Mouse (Mus musculus): Measurements from ENCODE around the gene Fars2. TPM values are rescaled to one million over a fixed set of nuclear protein-coding genes. Genes with fewer than 3 reads are reported as not detected.

The Fars2 gene
- polyA plus RNA-seq, 1 experiment, result 34.9 TPM

GRCm38 (mm10) chr13:36314860-36315800, 197.9 kb downstream of the Fars2 start:
- Histone ChIP-seq H3K4me1 (ENCODE audit: control insufficient read depth, insufficient read depth, low read length) (peaks cover 10% of the 10 kb centered on the region), H3K4me3 (replicated peaks; ENCODE audit: extremely low read depth, low read depth, low read length) (no peak overlapping the region)
- 89% methylated on average over 10 of the region's 10 CpGs for whole genome bisulfite sequencing
- no peak for DNase-seq
- TF ChIP-seq POLR2A (IDR thresholded peaks at IDR 0.05; ENCODE audit: borderline replicate concordance, extremely low read depth, low read depth, low read length) (no peak), CTCF (IDR thresholded peaks at IDR 0.05; ENCODE audit: insufficient read depth, low read length) (no peak)

GRCm38 (mm10) chr13:36317824-36318223, 200.6 kb downstream of the Fars2 start:
- WGBS, result 87% methylated on average over 3 of the region's 3 CpGs
- TF ChIP-seq CTCF (IDR thresholded peaks at IDR 0.05; ENCODE audit: insufficient read depth, low read length) (no peak), POLR2A (IDR thresholded peaks at IDR 0.05; ENCODE audit: borderline replicate concordance, extremely low read depth, low read depth, low read length) (no peak)

GRCm38 (mm10) chr13:36324624-36325023, 207.4 kb downstream of the Fars2 start:
- WGBS, result 61% methylated on average over 2 of the region's 2 CpGs
- DNase-seq, result no peak
- H3K4me1 ChIP-seq (ENCODE audit: control insufficient read depth, insufficient read depth, low read length), result 0 out of 2 replicates have a peak, but pooled peaks cover 2% of the 10 kb centered on the region
- H3K4me3 ChIP-seq (replicated peaks; ENCODE audit: extremely low read depth, low read depth, low read length), result no peak overlapping the region
- TF ChIP-seq CTCF (IDR thresholded peaks at IDR 0.05; ENCODE audit: insufficient read depth, low read length) (no peak), POLR2A (IDR thresholded peaks at IDR 0.05; ENCODE audit: borderline replicate concordance, extremely low read depth, low read depth, low read length) (no peak)

More at GRCm38 (mm10) chr13:36317824-36318223, 200.6 kb downstream of the Fars2 start:
- no peak for DNase-seq
- Histone ChIP-seq H3K4me3 (replicated peaks; ENCODE audit: extremely low read depth, low read depth, low read length) (no peak overlapping the region), H3K4me1 (ENCODE audit: control insufficient read depth, insufficient read depth, low read length) (peaks cover 10% of the 10 kb centered on the region)

- TF ChIP-seq CTCF (IDR thresholded peaks at IDR 0.05; ENCODE audit: insufficient read depth, low read length) (no peak), POLR2A (IDR thresholded peaks at IDR 0.05; ENCODE audit: borderline replicate concordance, extremely low read depth, low read depth, low read length) (no peak)
- 60% methylated on average over 3 of the region's 3 CpGs for WGBS
- no peak for DNase-seq
- 0 out of 2 replicates have a peak, but pooled peaks cover 2% of the 10 kb centered on the region for H3K4me1 ChIP-seq (ENCODE audit: control insufficient read depth, insufficient read depth, low read length)
- H3K4me3 ChIP-seq (replicated peaks; ENCODE audit: extremely low read depth, low read depth, low read length), result no peak overlapping the region
These were observed 209.3 kb downstream of the Fars2 start for GRCm38 (mm10) chr13:36326539-36326938.

DNA sequence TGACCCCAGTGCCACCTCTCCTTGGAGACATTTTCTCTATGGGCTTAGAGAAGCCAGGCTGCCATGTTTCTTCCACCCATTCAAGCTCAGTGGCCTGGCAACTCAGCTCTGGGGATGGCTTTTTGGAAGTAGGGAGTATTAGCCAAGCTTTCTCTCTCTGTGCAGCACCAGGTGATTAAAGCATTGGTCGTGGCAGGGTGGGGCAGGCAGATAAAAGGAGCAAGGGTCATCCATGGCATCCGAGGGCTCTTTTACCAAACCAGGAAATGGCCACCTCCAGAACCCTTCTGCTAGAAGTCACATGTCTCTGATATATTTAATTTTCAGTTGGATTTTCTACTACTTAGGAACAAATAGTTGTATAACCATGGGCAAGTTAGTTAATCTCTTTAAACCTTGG, 212.7 kb downstream of the Fars2 start:
- TF ChIP-seq CTCF (IDR thresholded peaks at IDR 0.05; ENCODE audit: insufficient read depth, low read length) (no peak), POLR2A (IDR thresholded peaks at IDR 0.05; ENCODE audit: borderline replicate concordance, extremely low read depth, low read depth, low read length) (no peak)
- no peak for DNase-seq
- 0 out of 2 replicates have a peak, but pooled peaks cover under 1% of the 10 kb centered on the region for H3K4me1 ChIP-seq (ENCODE audit: control insufficient read depth, insufficient read depth, low read length)
- 60% methylated on average over 2 of the region's 2 CpGs for WGBS
- no peak overlapping the region for H3K4me3 ChIP-seq (replicated peaks; ENCODE audit: extremely low read depth, low read depth, low read length)

GRCm38 (mm10) chr13:36330542-36330941, 213.3 kb downstream of the Fars2 start:
- TF ChIP-seq CTCF (IDR thresholded peaks at IDR 0.05; ENCODE audit: insufficient read depth, low read length) (no peak), POLR2A (IDR thresholded peaks at IDR 0.05; ENCODE audit: borderline replicate concordance, extremely low read depth, low read depth, low read length) (no peak)
- WGBS, result 80% methylated on average over 3 of the region's 3 CpGs
- DNase-seq, result no peak

GRCm38 (mm10) chr13:36334748-36335147, 217.5 kb downstream of the Fars2 start:
- no peak overlapping the region for H3K4me3 ChIP-seq (replicated peaks; ENCODE audit: extremely low read depth, low read depth, low read length)
- TF ChIP-seq POLR2A (IDR thresholded peaks at IDR 0.05; ENCODE audit: borderline replicate concordance, extremely low read depth, low read depth, low read length) (no peak), CTCF (IDR thresholded peaks at IDR 0.05; ENCODE audit: insufficient read depth, low read length) (no peak)
- DNase-seq, result no peak
- no peaks in the 10 kb centered on the region for H3K4me1 ChIP-seq (ENCODE audit: control insufficient read depth, insufficient read depth, low read length)
- WGBS, result 71% methylated on average over 5 of the region's 5 CpGs

More at GRCm38 (mm10) chr13:36330542-36330941, 213.3 kb downstream of the Fars2 start:
- Histone ChIP-seq H3K4me1 (ENCODE audit: control insufficient read depth, insufficient read depth, low read length) (no peaks in the 10 kb centered on the region), H3K4me3 (replicated peaks; ENCODE audit: extremely low read depth, low read depth, low read length) (no peak overlapping the region)

DNA sequence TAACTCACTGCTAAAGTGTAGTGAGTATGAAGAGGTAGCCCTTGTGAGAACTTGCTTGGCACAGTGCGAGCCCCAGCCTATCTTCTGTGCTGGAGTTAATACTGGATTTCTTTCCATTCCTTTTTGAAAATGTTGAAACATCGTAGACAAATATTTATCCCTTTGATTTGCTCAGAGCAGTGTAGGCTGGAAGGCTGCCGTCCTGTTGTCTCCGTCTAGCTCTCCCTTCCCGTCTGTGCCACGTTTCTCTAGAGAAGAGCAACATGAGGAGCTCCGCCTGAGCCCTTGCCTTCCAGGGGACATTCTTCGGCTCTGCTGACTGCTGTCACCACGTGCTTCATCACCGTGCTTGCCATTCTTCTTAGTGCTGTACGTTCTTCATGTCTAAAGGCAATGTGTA, 234.3 kb downstream of the Fars2 start:
- no peak for TF ChIP-seq CTCF (IDR thresholded peaks at IDR 0.05; ENCODE audit: insufficient read depth, low read length)
- TF ChIP-seq POLR2A (IDR thresholded peaks at IDR 0.05; ENCODE audit: borderline replicate concordance, extremely low read depth, low read depth, low read length), result no peak

GRCm38 (mm10) chr13:36357469-36357868, 240.3 kb downstream of the Fars2 start:
- no peak overlapping the region for H3K4me3 ChIP-seq (replicated peaks; ENCODE audit: extremely low read depth, low read depth, low read length)
- TF ChIP-seq CTCF (IDR thresholded peaks at IDR 0.05; ENCODE audit: insufficient read depth, low read length) (no peak), POLR2A (IDR thresholded peaks at IDR 0.05; ENCODE audit: borderline replicate concordance, extremely low read depth, low read depth, low read length) (no peak)
- H3K4me1 ChIP-seq (ENCODE audit: control insufficient read depth, insufficient read depth, low read length), result no peaks in the 10 kb centered on the region
- no peak for DNase-seq
- 78% methylated on average over 4 of the region's 4 CpGs for WGBS

More for the DNA sequence above, 234.3 kb downstream of the Fars2 start:
- WGBS, result 50% methylated on average over 11 of the region's 11 CpGs
- no peak for DNase-seq
- H3K4me1 ChIP-seq (ENCODE audit: control insufficient read depth, insufficient read depth, low read length), result no peaks in the 10 kb centered on the region
- no peak overlapping the region for H3K4me3 ChIP-seq (replicated peaks; ENCODE audit: extremely low read depth, low read depth, low read length)
